Mouse (Mus musculus) myocyte (in vitro differentiated cells): ENCODE results near the gene Stxbp5. TPM values are rescaled to one million over a fixed set of nuclear protein-coding genes. Genes with fewer than 3 reads are reported as not detected.

Experiments
- H3K27me3 ChIP-seq: one replicate; pipeline ENCODE4 v1.6.1; 2011; ENCODE audit not compliant: control insufficient read depth, insufficient read depth, insufficient read length
- H3K36me3 ChIP-seq: one replicate; pipeline ENCODE4 v1.6.1; 2011; ENCODE audit not compliant: control insufficient read depth, insufficient read depth
- H3K4me2 ChIP-seq: one replicate; pipeline ENCODE4 v1.6.1; 2011; ENCODE audit warnings: low read depth, control low read depth
- H3K4me3 ChIP-seq: one replicate; pipeline ENCODE4 v1.5.1; 2011; ENCODE audit warnings: mild to moderate bottlenecking, control low read depth, moderate library complexity
- H3K79me2 ChIP-seq: one replicate; pipeline ENCODE4 v1.6.1; 2011; ENCODE audit not compliant: control insufficient read depth, insufficient read depth
- H3ac ChIP-seq: one replicate; pipeline ENCODE4 v1.6.1; 2011; ENCODE audit not compliant: control insufficient read depth, insufficient read length
- CEBPB ChIP-seq: IDR thresholded peaks from 2 replicates; pipeline ENCODE4 v1.6.1; 2011; ENCODE audit warnings: mild to moderate bottlenecking, moderate library complexity; ENCODE audit not compliant: poor library complexity, insufficient read depth, severe bottlenecking
- E2F4 ChIP-seq: IDR thresholded peaks from one replicate; pipeline ENCODE4 v1.6.1; 2011; ENCODE audit warnings: mild to moderate bottlenecking, control low read depth, moderate library complexity; ENCODE audit not compliant: insufficient read depth
- MAX ChIP-seq: IDR thresholded peaks from one replicate; pipeline ENCODE4 v1.6.1; 2011; ENCODE audit warnings: low read depth, mild to moderate bottlenecking, control low read depth
- MYOD1 ChIP-seq, 3 experiments: IDR thresholded peaks; one replicate each; pipeline ENCODE4 v1.6.1; 2011; ENCODE audit warnings: control low read depth in 2 of 3, low read depth in 2 of 3, mild to moderate bottlenecking in 2 of 3, moderate library complexity in 1 of 3; ENCODE audit not compliant: insufficient read length in 2 of 3, control insufficient read depth in 1 of 3
- MYOG ChIP-seq, 3 experiments: IDR thresholded peaks; one replicate each; pipeline ENCODE4 v1.6.1; 2011; ENCODE audit warnings: control low read depth in 2 of 3, low read depth in 2 of 3, mild to moderate bottlenecking in 2 of 3; ENCODE audit not compliant: insufficient read length in 2 of 3, control insufficient read depth in 1 of 3, insufficient read depth in 1 of 3
- POLR2A ChIP-seq: IDR thresholded peaks from one replicate; pipeline ENCODE4 v1.6.1; 2011; ENCODE audit warnings: low read depth, mild to moderate bottlenecking, control low read depth, moderate library complexity; ENCODE audit not compliant: insufficient read length
- POLR2AphosphoS2 ChIP-seq: IDR thresholded peaks from one replicate; pipeline ENCODE4 v1.6.1; 2011; ENCODE audit warnings: low read depth, control low read depth; ENCODE audit not compliant: insufficient read length
- REST ChIP-seq: IDR thresholded peaks from one replicate; pipeline ENCODE4 v1.6.1; 2011; ENCODE audit warnings: mild to moderate bottlenecking, control low read depth, moderate library complexity; ENCODE audit not compliant: insufficient read depth, insufficient read length
- SRF ChIP-seq: IDR thresholded peaks from one replicate; pipeline ENCODE4 v1.6.1; 2011; ENCODE audit warnings: low read depth; ENCODE audit not compliant: control insufficient read depth, insufficient read length
- TCF12 ChIP-seq: IDR thresholded peaks from one replicate; pipeline ENCODE4 v1.6.1; 2011; ENCODE audit warnings: mild to moderate bottlenecking, control low read depth; ENCODE audit not compliant: poor library complexity, insufficient read depth, severe bottlenecking
- TCF3 ChIP-seq: IDR thresholded peaks from one replicate; pipeline ENCODE4 v1.6.1; 2011; ENCODE audit warnings: low read depth, control low read depth; ENCODE audit not compliant: insufficient read length
- USF1 ChIP-seq: IDR thresholded peaks from one replicate; pipeline ENCODE4 v1.6.1; 2011; ENCODE audit warnings: low read depth, mild to moderate bottlenecking, control low read depth, moderate library complexity
- polyA plus RNA-seq: library from polyadenylated mRNA; unstranded; fragments of >200 nt; fragmentation: generic; extraction: Trizol; gene quantifications from one replicate; pipeline ENCODE4 v1.2.1, GENCODE M21; 2012; ENCODE audit warnings: missing spikeins

The Stxbp5 gene
- polyA plus RNA-seq, 1 experiment = 4.2 TPM

GRCm38 (mm10) chr10:9756546-9756945 lies 144.3 kb downstream of the Stxbp5 start:
- no peak for TF ChIP-seq TCF12
- TF ChIP-seq MYOG (IDR thresholded peaks at IDR 0.05; ENCODE audit: control insufficient read depth in 1 of 3, insufficient read depth in 1 of 3, insufficient read length in 2 of 3, low read depth in 2 of 3) = no peak
- no peak for TF ChIP-seq POLR2AphosphoS2
- TF ChIP-seq MYOD1 (IDR thresholded peaks at IDR 0.05; ENCODE audit: control insufficient read depth in 1 of 3, insufficient read length in 2 of 3, low read depth in 2 of 3) = no peak
- no peak for TF ChIP-seq USF1
- no peak for TF ChIP-seq E2F4
- TF ChIP-seq SRF = no peak
- TF ChIP-seq REST = no peak
- TF ChIP-seq TCF3 = no peak
- TF ChIP-seq MAX = no peak
- no peak for TF ChIP-seq CEBPB
- no peak for TF ChIP-seq POLR2A
- H3ac ChIP-seq = no peak overlapping the region
- H3K36me3 ChIP-seq = no peaks in the 10 kb centered on the region
- H3K27me3 ChIP-seq = no peaks in the 10 kb centered on the region
- H3K4me3 ChIP-seq = no peak overlapping the region
- no peak overlapping the region for H3K4me2 ChIP-seq
- H3K79me2 ChIP-seq = no peaks in the 10 kb centered on the region

GRCm38 (mm10) chr10:9754893-9755541 lies 145.9 kb downstream of the Stxbp5 start:
- no peaks in the 10 kb centered on the region for H3K79me2 ChIP-seq
- H3K27me3 ChIP-seq = no peaks in the 10 kb centered on the region
- no peak overlapping the region for H3K4me3 ChIP-seq
- no peak overlapping the region for H3K4me2 ChIP-seq
- no peaks in the 10 kb centered on the region for H3K36me3 ChIP-seq
- H3ac ChIP-seq = no peak overlapping the region
- TF ChIP-seq POLR2A (no peak), TCF3 (no peak), USF1 (no peak), REST (no peak), MYOD1 (IDR thresholded peaks at IDR 0.05; ENCODE audit: control insufficient read depth in 1 of 3, insufficient read length in 2 of 3, low read depth in 2 of 3) (no peak), E2F4 (no peak), SRF (no peak), TCF12 (no peak), CEBPB (no peak), MAX (no peak)

GRCm38 (mm10) chr10:9733861-9734260 lies 167.0 kb downstream of the Stxbp5 start:
- no peak overlapping the region for H3K4me3 ChIP-seq
- no peaks in the 10 kb centered on the region for H3K27me3 ChIP-seq
- H3K36me3 ChIP-seq = no peaks in the 10 kb centered on the region
- no peak overlapping the region for H3K4me2 ChIP-seq
- TF ChIP-seq MYOG (IDR thresholded peaks at IDR 0.05; ENCODE audit: control insufficient read depth in 1 of 3, insufficient read depth in 1 of 3, insufficient read length in 2 of 3, low read depth in 2 of 3) (no peak), POLR2A (no peak), MAX (no peak), SRF (no peak), MYOD1 (IDR thresholded peaks at IDR 0.05; ENCODE audit: control insufficient read depth in 1 of 3, insufficient read length in 2 of 3, low read depth in 2 of 3) (no peak), CEBPB (no peak), USF1 (no peak), REST (no peak)
- H3ac ChIP-seq = no peak overlapping the region
- H3K79me2 ChIP-seq = no peaks in the 10 kb centered on the region

GRCm38 (mm10) chr10:9732065-9732749 lies 168.7 kb downstream of the Stxbp5 start:
- TF ChIP-seq MAX = no peak
- no peak for TF ChIP-seq USF1
- TF ChIP-seq MYOD1 (IDR thresholded peaks at IDR 0.05; ENCODE audit: control insufficient read depth in 1 of 3, insufficient read length in 2 of 3, low read depth in 2 of 3) = no peak
- no peak for TF ChIP-seq REST
- no peak for TF ChIP-seq SRF
- no peak for TF ChIP-seq POLR2AphosphoS2
- no peak for TF ChIP-seq E2F4
- TF ChIP-seq POLR2A = no peak
- no peak for TF ChIP-seq TCF3
- TF ChIP-seq TCF12 = no peak
- TF ChIP-seq CEBPB = no peak
- TF ChIP-seq MYOG (IDR thresholded peaks at IDR 0.05; ENCODE audit: control insufficient read depth in 1 of 3, insufficient read depth in 1 of 3, insufficient read length in 2 of 3, low read depth in 2 of 3) = no peak
- no peaks in the 10 kb centered on the region for H3K36me3 ChIP-seq
- H3ac ChIP-seq = no peak overlapping the region
- no peaks in the 10 kb centered on the region for H3K79me2 ChIP-seq
- H3K4me2 ChIP-seq = no peak overlapping the region
- H3K4me3 ChIP-seq = no peak overlapping the region
- no peaks in the 10 kb centered on the region for H3K27me3 ChIP-seq
